Comparison of ENCODE assay signal across 9 mouse cellular contexts in genomic region chr13:112998427-112999201, GRCm38 (mm10). TPM values are rescaled to one million over a fixed set of nuclear protein-coding genes. Genes with fewer than 3 reads are reported as not detected.
DNase-seq lines count a peak whose midpoint lies in the region; ATAC-seq and TF ChIP-seq lines count a peak whose summit lies in the region.
"Had no signal": no experiment of that assay in that cellular context is flagged by ENCODE, and none has a peak within 500 bp of the region (broad histone marks: within the 10 kb centered on the region; RNA-seq: fewer than 3 reads in every experiment).

No protein-coding gene starts in this region.

- H3K4me1 ChIP-seq in testis, adult 2 months (ENCODE audit: control insufficient read depth, insufficient read depth, low read length): peaks cover 21% of the 10 kb centered on the region
- peaks cover 5% of the 10 kb centered on the region; the same call in 1 of the 2 replicates for H3K4me1 ChIP-seq in forebrain, postnatal 0 days (ENCODE audit: insufficient read depth)

- no peaks in the 10 kb centered on the region for H3K36me3 ChIP-seq in testis, adult 2 months (ENCODE audit: control insufficient read depth, insufficient read depth, low read length)
- H3K36me3 ChIP-seq in forebrain, postnatal 0 days (ENCODE audit: insufficient read depth): no peaks in the 10 kb centered on the region

- peak; percentile 63 for ATAC-seq in forebrain, postnatal 0 days

- H3K9ac ChIP-seq in forebrain, postnatal 0 days: peak overlapping the region; percentile 59

- DNase-seq in testis, postnatal 14 days (ENCODE audit: low spot score): no peak
- DNase-seq in adrenal gland, postnatal 25 days: peak; percentile 42
- peak; percentile 55 for DNase-seq in forebrain, postnatal 0 days
- DNase-seq in kidney, postnatal 10 days: peak; percentile 46
- DNase-seq in lung, postnatal 36 days: peak; percentile 38
- DNase-seq in right cerebral cortex, postnatal 14 days: peak; percentile 56
- DNase-seq in adipocyte (ENCODE audit: low spot score): no peak

- H3K4me2 ChIP-seq in forebrain, postnatal 0 days (ENCODE audit: low read depth): peak overlapping the region; percentile 94

- H3K27me3 ChIP-seq in testis, adult 2 months (ENCODE audit: control insufficient read depth, insufficient read depth, low read length): no peaks in the 10 kb centered on the region
- peaks cover 58% of the 10 kb centered on the region for H3K27me3 ChIP-seq in forebrain, postnatal 0 days (ENCODE audit: insufficient read depth, low read length)

- H3K27ac ChIP-seq in testis, adult 2 months (ENCODE audit: control insufficient read depth, insufficient read depth, low read depth, low read length): no peak overlapping the region
- H3K27ac ChIP-seq in forebrain, postnatal 0 days (ENCODE audit: low read depth, low read length): peak overlapping the region; percentile 29; the same call in 1 of the 2 replicates

- H3K9me3 ChIP-seq in forebrain, postnatal 0 days (ENCODE audit: low read length): no peaks in the 10 kb centered on the region

- TF ChIP-seq POLR2A in testis, adult 2 months (IDR thresholded peaks at IDR 0.05; ENCODE audit: control insufficient read depth, low read depth, low read length): no peak

- peak overlapping the region; percentile 25 for H3K4me3 ChIP-seq in testis, adult 2 months (ENCODE audit: control insufficient read depth, low read depth, low read length)
- H3K4me3 ChIP-seq in forebrain, postnatal 0 days (ENCODE audit: low read depth, low read length): peak overlapping the region; percentile 48

- no peak for TF ChIP-seq CTCF in testis, adult 2 months (IDR thresholded peaks at IDR 0.05; ENCODE audit: control insufficient read depth, insufficient read depth, insufficient replicate concordance, low read depth, low read length)
- TF ChIP-seq CTCF in forebrain, postnatal 0 days (IDR thresholded peaks at IDR 0.05; ENCODE audit: low read depth): no peak

- WGBS in forebrain, postnatal 0 days: 1% methylated on average over 45 of the region's 46 CpGs

RNA-seq across cellular contexts. Expression of gene Mcidas, which starts 5.0 kb away (rescaled TPM):
- polyA plus RNA-seq in testis, adult 2 months (2012; rRNA removed): 0.12 TPM in 1 of 2 replicates, not detected in the other
- not detected in 2 replicates for total RNA-seq in adrenal gland, postnatal 25 days (2021)
- total RNA-seq in forebrain, postnatal 0 days (2014; rRNA removed): 0.85 and 1.8 TPM in 2 replicates
- 0.75 and 1.9 TPM in 2 replicates for polyA plus RNA-seq in forebrain, postnatal 0 days (2015; fragmentation: Nextera tagmentation; extraction: Ambion mirVana)
- total RNA-seq: gastrocnemius, postnatal 4 days had no signal

RNA-seq across cellular contexts. Expression of gene Ccno, which starts 11.0 kb away (rescaled TPM):
- 6.2 and 7.8 TPM in 2 replicates for polyA plus RNA-seq in testis, adult 2 months (2012; rRNA removed)
- 0.33 and 0.67 TPM in 2 replicates for total RNA-seq in adrenal gland, postnatal 25 days (2021)
- total RNA-seq in forebrain, postnatal 0 days (2014; rRNA removed): 3.0 and 6.8 TPM in 2 replicates
- 2.6 and 3.3 TPM in 2 replicates for polyA plus RNA-seq in forebrain, postnatal 0 days (2015; fragmentation: Nextera tagmentation; extraction: Ambion mirVana)

RNA-seq across cellular contexts. Expression of gene Cdc20b, which starts 36.3 kb away (rescaled TPM):
- 7.5 and 15.4 TPM in 2 replicates for polyA plus RNA-seq in testis, adult 2 months (2012; rRNA removed)
- not detected in 2 replicates for total RNA-seq in adrenal gland, postnatal 25 days (2021)
- 1.0 and 1.8 TPM in 2 replicates for total RNA-seq in forebrain, postnatal 0 days (2014; rRNA removed)
- 0.31 and 0.97 TPM in 2 replicates for polyA plus RNA-seq in forebrain, postnatal 0 days (2015; fragmentation: Nextera tagmentation; extraction: Ambion mirVana)
- total RNA-seq: gastrocnemius, postnatal 4 days had no signal

RNA-seq across cellular contexts. Expression of gene Gpx8, which starts 47.6 kb away (rescaled TPM):
- 0.69 and 0.87 TPM in 2 replicates for polyA plus RNA-seq in testis, adult 2 months (2012; rRNA removed)
- total RNA-seq in adrenal gland, postnatal 25 days (2021): 86.0 and 96.8 TPM in 2 replicates
- total RNA-seq in forebrain, postnatal 0 days (2014; rRNA removed): 27.3 and 28.3 TPM in 2 replicates
- polyA plus RNA-seq in forebrain, postnatal 0 days (2015; fragmentation: Nextera tagmentation; extraction: Ambion mirVana): 41.7 and 47.6 TPM in 2 replicates

Comparison
In these comparisons a context has a peak if more than half of its experiments do, and no peak if none do; other contexts are left out.
1. DNase-seq: peak in adrenal gland, postnatal 25 days (single experiment), forebrain, postnatal 0 days (single experiment), kidney, postnatal 10 days (single experiment), lung, postnatal 36 days (single experiment) and right cerebral cortex, postnatal 14 days (single experiment); none in testis, postnatal 14 days (single experiment) and adipocyte (single experiment).